Mouse (Mus musculus): ENCODE data around the gene Ackr3. TPM values are rescaled to one million over a fixed set of nuclear protein-coding genes. Genes with fewer than 3 reads are reported as not detected.

Gene Ackr3
- 52.2 and 52.6 TPM in 2 replicates for polyA plus RNA-seq (2015; fragmentation: Nextera tagmentation; extraction: Ambion mirVana)

DNA sequence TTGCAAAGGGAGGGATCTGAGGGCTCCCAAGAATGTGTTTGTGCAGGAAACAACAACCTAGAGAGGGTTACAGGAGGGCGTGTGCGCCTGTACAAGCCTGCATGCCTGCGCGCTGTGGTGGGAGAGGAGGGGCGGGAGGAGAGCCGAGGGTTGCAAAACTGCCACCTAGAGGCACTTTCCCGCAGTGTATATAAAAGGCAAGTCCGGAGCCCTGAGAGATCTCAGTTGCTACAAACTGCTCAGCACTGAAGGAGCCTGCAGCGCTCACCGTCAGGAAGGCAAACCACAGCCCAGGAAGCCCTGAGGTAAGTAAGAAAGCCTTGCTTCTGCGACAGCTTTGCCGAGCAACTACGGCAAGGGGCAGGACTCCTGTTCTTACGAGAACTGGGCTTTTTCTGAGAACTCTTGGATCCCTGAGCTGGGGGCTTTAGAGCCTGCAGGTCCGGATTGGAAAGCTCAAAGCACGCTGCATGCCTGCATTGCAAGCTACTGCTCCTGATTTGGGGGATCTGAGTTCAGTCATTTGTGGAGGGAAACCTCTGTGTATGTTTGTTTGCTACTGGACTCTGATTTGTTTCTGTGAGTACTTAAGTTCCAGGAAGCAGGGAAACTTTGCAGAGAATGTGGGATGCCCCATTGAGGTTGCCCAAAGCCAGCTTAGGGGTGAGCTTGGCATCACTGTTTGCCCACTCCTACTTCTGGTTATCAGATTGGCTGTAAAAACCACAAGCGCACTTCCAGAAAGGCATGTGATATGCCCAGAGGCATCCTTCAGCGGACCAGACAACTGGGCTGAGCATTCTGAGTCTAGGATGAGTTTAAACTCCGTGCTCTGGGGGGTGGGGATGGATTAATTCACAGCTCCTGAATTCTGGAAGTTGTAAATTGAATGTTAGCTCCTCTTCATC lies at the start of gene Ackr3:
Gene Ackr3 (plus strand): TSS at position 198 of the 908 bp plus-strand sequence.
- Histone ChIP-seq H3K27me3 (ENCODE audit: insufficient read depth, low read length) (no peaks in the 10 kb centered on the region), H3K9me3 (replicated peaks; ENCODE audit: low read length) (no peaks in the 10 kb centered on the region), H3K4me3 (replicated peaks; ENCODE audit: low read depth, low read length) (peak within 1 kb of the TSS; percentile 58), H3K4me2 (ENCODE audit: low read length) (peak within 1 kb of the TSS; percentile 60), H3K9ac (ENCODE audit: low read depth, low read length) (peak within 1 kb of the TSS; percentile 65), H3K4me1 (replicated peaks; ENCODE audit: insufficient read depth, low read length) (peaks cover 30% of the 10 kb centered on the region), H3K27ac (peak within 1 kb of the TSS; percentile 57; the same call in 1 of the 2 replicates), H3K36me3 (ENCODE audit: insufficient read depth, low read length) (no peaks in the 10 kb centered on the region)
- ATAC-seq (replicated peaks; ENCODE audit: low FRiP score, low read depth) (peak; percentile 80), DNase-seq (ENCODE audit: low spot score) (peak; percentile 96)
- WGBS = 2% methylated on average over 19 of the region's 19 CpGs
- peak; percentile 80 for TF ChIP-seq CTCF (IDR thresholded peaks at IDR 0.05; ENCODE audit: low read depth)

DNA sequence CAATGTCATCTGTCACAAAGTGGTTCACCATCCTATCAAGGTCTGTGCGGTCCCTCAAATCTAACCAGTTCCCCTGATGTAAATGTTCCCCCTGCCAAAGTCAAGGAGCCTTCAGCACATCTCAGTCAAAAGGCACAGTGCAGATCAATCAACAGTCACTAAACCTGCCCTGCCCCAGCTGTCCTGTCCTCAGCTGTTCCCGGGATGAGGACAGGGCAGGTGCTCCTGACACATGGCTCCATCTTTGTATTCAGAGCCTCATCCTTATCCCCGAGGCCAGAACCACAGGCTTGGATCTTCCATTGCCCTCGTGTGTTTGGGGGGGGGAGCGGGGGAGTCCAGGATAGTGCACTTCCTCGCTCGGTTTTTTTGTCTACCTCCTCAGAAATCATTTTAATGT lies 47.2 kb upstream of the Ackr3 start:
- no peaks in the 10 kb centered on the region for H3K27me3 ChIP-seq (ENCODE audit: insufficient read depth, low read length)
- ATAC-seq (replicated peaks; ENCODE audit: low FRiP score, low read depth) (no peak), DNase-seq (ENCODE audit: low spot score) (no peak)
- H3K36me3 ChIP-seq (ENCODE audit: insufficient read depth, low read length) = no peaks in the 10 kb centered on the region
- H3K27ac ChIP-seq = no peak overlapping the region
- peaks cover 17% of the 10 kb centered on the region for H3K4me1 ChIP-seq (replicated peaks; ENCODE audit: insufficient read depth, low read length)
- no peak overlapping the region for H3K4me2 ChIP-seq (ENCODE audit: low read length)
- no peaks in the 10 kb centered on the region for H3K9me3 ChIP-seq (replicated peaks; ENCODE audit: low read length)
- H3K4me3 ChIP-seq (replicated peaks; ENCODE audit: low read depth, low read length) = no peak overlapping the region
- WGBS = 46% methylated on average over 7 of the region's 7 CpGs
- no peak for TF ChIP-seq CTCF (IDR thresholded peaks at IDR 0.05; ENCODE audit: low read depth)
- no peak overlapping the region for H3K9ac ChIP-seq (ENCODE audit: low read depth, low read length)

DNA sequence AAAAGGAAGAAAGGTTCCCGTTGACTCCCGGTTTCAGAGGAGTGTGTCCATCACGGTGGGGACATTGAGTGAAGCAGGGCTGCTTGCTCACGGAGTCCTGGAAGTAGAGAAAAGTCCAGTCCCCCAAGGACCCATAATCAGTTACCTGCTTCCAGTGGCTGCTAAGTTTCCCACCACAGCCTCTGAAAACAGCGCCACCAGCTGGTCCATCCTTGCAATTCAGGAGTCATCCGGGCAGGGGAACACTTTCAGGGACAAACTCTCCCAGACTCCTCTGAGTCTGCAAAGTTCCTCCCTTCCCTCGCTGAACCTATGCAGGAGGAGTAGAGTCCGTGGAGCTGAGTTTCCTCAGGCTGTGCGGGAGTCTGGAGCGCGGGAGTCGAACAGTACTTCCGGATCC lies 43.9 kb upstream of the Ackr3 start:
- H3K27ac ChIP-seq = no peak overlapping the region
- no peak overlapping the region for H3K9ac ChIP-seq (ENCODE audit: low read depth, low read length)
- no peak overlapping the region for H3K4me2 ChIP-seq (ENCODE audit: low read length)
- no peaks in the 10 kb centered on the region for H3K27me3 ChIP-seq (ENCODE audit: insufficient read depth, low read length)
- peaks cover 12% of the 10 kb centered on the region; the same call in 1 of the 2 replicates for H3K4me1 ChIP-seq (replicated peaks; ENCODE audit: insufficient read depth, low read length)
- TF ChIP-seq CTCF (IDR thresholded peaks at IDR 0.05; ENCODE audit: low read depth) = peak; percentile 61
- no peaks in the 10 kb centered on the region for H3K36me3 ChIP-seq (ENCODE audit: insufficient read depth, low read length)
- WGBS = 39% methylated on average over 13 of the region's 13 CpGs
- ATAC-seq (replicated peaks; ENCODE audit: low FRiP score, low read depth) = no peak
- no peaks in the 10 kb centered on the region for H3K9me3 ChIP-seq (replicated peaks; ENCODE audit: low read length)
- DNase-seq (ENCODE audit: low spot score) = peak; percentile 45
- no peak overlapping the region for H3K4me3 ChIP-seq (replicated peaks; ENCODE audit: low read depth, low read length)

DNA sequence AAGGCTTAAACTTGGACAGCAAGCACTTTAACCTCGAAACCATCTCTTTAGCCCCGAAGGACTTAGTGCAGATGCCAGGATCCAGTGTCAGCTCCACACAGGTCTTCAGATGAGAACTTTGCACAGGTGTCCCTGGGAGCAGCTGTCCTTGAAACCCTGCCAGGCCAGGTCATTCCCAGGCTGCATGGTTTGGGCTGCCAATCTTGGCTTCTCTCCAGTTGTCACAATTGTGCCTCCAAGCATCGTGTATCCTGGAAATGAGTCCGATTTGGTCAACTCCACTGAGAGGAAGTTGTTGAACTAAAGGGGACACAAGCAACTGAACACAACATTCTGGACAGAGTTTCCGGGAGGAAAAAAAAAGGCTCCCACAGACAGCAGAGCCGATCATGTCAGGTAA lies 42.2 kb upstream of the Ackr3 start:
- Histone ChIP-seq H3K4me3 (replicated peaks; ENCODE audit: low read depth, low read length) (no peak overlapping the region), H3K27me3 (ENCODE audit: insufficient read depth, low read length) (no peaks in the 10 kb centered on the region), H3K9ac (ENCODE audit: low read depth, low read length) (no peak overlapping the region), H3K27ac (no peak overlapping the region), H3K4me1 (replicated peaks; ENCODE audit: insufficient read depth, low read length) (peaks cover 12% of the 10 kb centered on the region; the same call in 1 of the 2 replicates), H3K9me3 (replicated peaks; ENCODE audit: low read length) (no peaks in the 10 kb centered on the region), H3K36me3 (ENCODE audit: insufficient read depth, low read length) (no peaks in the 10 kb centered on the region), H3K4me2 (ENCODE audit: low read length) (no peak overlapping the region)
- DNase-seq (ENCODE audit: low spot score) (no peak), ATAC-seq (replicated peaks; ENCODE audit: low FRiP score, low read depth) (no peak)
- 43% methylated on average over 6 of the region's 6 CpGs for WGBS
- TF ChIP-seq CTCF (IDR thresholded peaks at IDR 0.05; ENCODE audit: low read depth) = no peak

DNA sequence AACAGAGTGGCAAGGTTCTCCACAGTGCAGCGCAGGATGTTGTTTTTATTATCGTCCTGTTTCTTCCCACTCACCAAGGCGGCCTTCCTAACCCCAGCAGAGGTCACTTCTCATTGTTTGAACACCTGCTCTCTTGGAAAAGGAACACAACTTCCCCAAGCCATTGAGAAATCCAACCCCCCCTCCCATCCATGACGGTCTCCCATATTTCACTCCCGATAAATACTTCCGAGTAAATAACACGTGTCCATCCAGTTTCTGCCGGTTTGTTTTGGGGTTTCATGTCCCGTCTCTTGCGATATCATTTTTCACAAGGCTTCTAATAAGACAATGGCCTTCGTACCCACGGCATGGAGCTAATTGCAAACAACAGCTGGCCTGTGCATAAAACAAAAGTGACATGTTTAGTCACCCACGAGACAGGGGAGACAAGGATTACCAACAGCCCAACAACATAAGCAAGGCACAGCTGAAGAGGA lies 41.4 kb upstream of the Ackr3 start:
- Histone ChIP-seq H3K27ac (0 out of 2 replicates have a peak overlapping the region, but pooled peaks have one; percentile 14), H3K9ac (ENCODE audit: low read depth, low read length) (no peak overlapping the region), H3K36me3 (ENCODE audit: insufficient read depth, low read length) (no peaks in the 10 kb centered on the region), H3K9me3 (replicated peaks; ENCODE audit: low read length) (no peaks in the 10 kb centered on the region), H3K27me3 (ENCODE audit: insufficient read depth, low read length) (no peaks in the 10 kb centered on the region), H3K4me2 (ENCODE audit: low read length) (peak overlapping the region; percentile 14), H3K4me3 (replicated peaks; ENCODE audit: low read depth, low read length) (no peak overlapping the region), H3K4me1 (replicated peaks; ENCODE audit: insufficient read depth, low read length) (peaks cover 12% of the 10 kb centered on the region; the same call in 1 of the 2 replicates)
- ATAC-seq (replicated peaks; ENCODE audit: low FRiP score, low read depth) (peak; percentile 64), DNase-seq (ENCODE audit: low spot score) (peak; percentile 87)
- TF ChIP-seq CTCF (IDR thresholded peaks at IDR 0.05; ENCODE audit: low read depth) = 0 out of 2 replicates have a peak, but pooled peaks have one; percentile 3
- WGBS = 18% methylated on average over 13 of the region's 13 CpGs

DNA sequence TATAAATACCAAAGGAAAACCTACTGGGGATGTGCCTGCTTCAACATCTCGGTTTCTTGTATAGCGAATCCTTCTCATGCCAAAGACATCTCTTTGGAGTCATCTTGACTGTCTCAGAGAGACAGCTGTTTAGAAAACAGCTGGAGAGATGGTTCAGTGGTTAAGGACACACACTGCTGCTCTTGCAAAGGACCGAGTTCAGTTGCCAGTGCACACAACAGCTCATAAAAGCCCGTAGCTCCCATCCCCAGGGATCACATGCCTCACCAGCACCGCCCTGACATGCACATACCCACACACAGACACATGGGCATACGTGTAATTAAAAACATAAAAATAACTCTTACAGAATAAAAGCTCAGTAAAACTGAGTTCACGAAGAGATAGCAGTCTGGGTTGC lies 40.6 kb upstream of the Ackr3 start:
- H3K4me1 ChIP-seq (replicated peaks; ENCODE audit: insufficient read depth, low read length) = peaks cover 12% of the 10 kb centered on the region; the same call in 1 of the 2 replicates
- ATAC-seq (replicated peaks; ENCODE audit: low FRiP score, low read depth) = no peak
- 0 out of 2 replicates have a peak overlapping the region, but pooled peaks have one; percentile 14 for H3K27ac ChIP-seq
- H3K4me3 ChIP-seq (replicated peaks; ENCODE audit: low read depth, low read length) = no peak overlapping the region
- H3K9me3 ChIP-seq (replicated peaks; ENCODE audit: low read length) = no peaks in the 10 kb centered on the region
- WGBS = 40% methylated on average over 7 of the region's 7 CpGs
- H3K4me2 ChIP-seq (ENCODE audit: low read length) = 0 out of 2 replicates have a peak overlapping the region, but pooled peaks have one; percentile 14
- H3K36me3 ChIP-seq (ENCODE audit: insufficient read depth, low read length) = no peaks in the 10 kb centered on the region
- no peaks in the 10 kb centered on the region for H3K27me3 ChIP-seq (ENCODE audit: insufficient read depth, low read length)
- DNase-seq (ENCODE audit: low spot score) = peak; percentile 39
- 0 out of 2 replicates have a peak overlapping the region, but pooled peaks have one; percentile 9 for H3K9ac ChIP-seq (ENCODE audit: low read depth, low read length)
- TF ChIP-seq CTCF (IDR thresholded peaks at IDR 0.05; ENCODE audit: low read depth) = no peak

Data from kidney, postnatal 0 days (tissue).